Mouse (Mus musculus) ES-E14 (cell line): Measurements from ENCODE around the gene Mcl1.

Source experiments
- CHD2 ChIP-seq: IDR thresholded peaks from 2 replicates; pipeline ENCODE4 v1.6.1; 2014; ENCODE audit warnings: mild to moderate bottlenecking, low read depth, low read length, inconsistent platforms
- HCFC1 ChIP-seq: IDR thresholded peaks from 2 replicates; pipeline ENCODE4 v1.6.1; 2012; ENCODE audit warnings: low read length, inconsistent platforms, borderline replicate concordance; ENCODE audit not compliant: insufficient read depth
- MAFK ChIP-seq: IDR thresholded peaks from 2 replicates; pipeline ENCODE4 v1.6.1; 2014; ENCODE audit warnings: mild to moderate bottlenecking, low read depth, low read length, inconsistent platforms; ENCODE audit not compliant: insufficient read depth
- ZC3H11A ChIP-seq: IDR thresholded peaks from 2 replicates; pipeline ENCODE4 v1.6.1; 2012; ENCODE audit warnings: low read depth, mild to moderate bottlenecking, inconsistent platforms, low read length, borderline replicate concordance
- ZNF384 ChIP-seq: IDR thresholded peaks from 2 replicates; pipeline ENCODE4 v1.6.1; 2012; ENCODE audit warnings: low read depth, low read length, inconsistent platforms

- no peak for TF ChIP-seq ZC3H11A
- TF ChIP-seq MAFK, result no peak
- TF ChIP-seq CHD2, result no peak
- TF ChIP-seq ZNF384, result no peak
- no peak for TF ChIP-seq HCFC1
Measured at GRCm38 (mm10) chr3:95669309-95669665, 10.7 kb downstream of the Mcl1 start.
